10 mouse cellular contexts compared by ENCODE assay signal in genomic region chr8:72308276-72308675, GRCm38 (mm10). TPM values are rescaled to one million over a fixed set of nuclear protein-coding genes. Genes with fewer than 3 reads are reported as not detected.
DNase-seq lines count a peak whose midpoint lies in the region; TF ChIP-seq lines count a peak whose summit lies in the region.
"Had no signal": no experiment of that assay in that cellular context is flagged by ENCODE, and none has a peak within 500 bp of the region (broad histone marks: within the 10 kb centered on the region; RNA-seq: fewer than 3 reads in every experiment).

No protein-coding gene starts in this region.

- no peak overlapping the region for H3K27ac ChIP-seq in heart, embryonic 10.5 days
- H3K27ac ChIP-seq in ES-E14 (ENCODE audit: insufficient read depth, low read depth, low read length, poor library complexity, severe bottlenecking): peak overlapping the region; percentile 38
- H3K27ac ChIP-seq: forebrain, embryonic 12.5 days; midbrain, embryonic 12.5 days had no signal

- in situ Hi-C loops in ES-E14 (cut with MboI; ENCODE audit: low sequenced_read_pairs in 2 of 2, unreplicated experiment in 2 of 2): no loop called here

- no peak overlapping the region for H3K4me3 ChIP-seq in heart, embryonic 10.5 days
- H3K4me3 ChIP-seq in ES-E14 (ENCODE audit: insufficient read depth in 1 of 2, low read depth in 1 of 2, low read length in 2 of 2, poor library complexity in 1 of 2, severe bottlenecking in 1 of 2): no peak overlapping the region
- H3K4me3 ChIP-seq: forebrain, embryonic 12.5 days; midbrain, embryonic 12.5 days had no signal

- H3K4me1 ChIP-seq in heart, embryonic 10.5 days: peaks cover 9% of the 10 kb centered on the region
- peaks cover 12 to 33% of the 10 kb centered on the region in 2 experiments for H3K4me1 ChIP-seq in ES-E14 (ENCODE audit: control insufficient read depth in 2 of 2, insufficient read depth in 2 of 2, low read length in 2 of 2, poor library complexity in 1 of 2)

- no peaks in the 10 kb centered on the region for H3K36me3 ChIP-seq in heart, embryonic 10.5 days
- H3K36me3 ChIP-seq in ES-E14 (ENCODE audit: control insufficient read depth, insufficient read depth, low read length, poor library complexity, severe bottlenecking): no peaks in the 10 kb centered on the region
- H3K36me3 ChIP-seq: forebrain, embryonic 12.5 days; midbrain, embryonic 12.5 days had no signal

- 49% methylated on average over 6 of the region's 6 CpGs for WGBS in heart, embryonic 10.5 days

- H3K27me3 ChIP-seq in heart, embryonic 10.5 days (ENCODE audit: insufficient read depth, poor library complexity, severe bottlenecking): no peaks in the 10 kb centered on the region
- H3K27me3 ChIP-seq: midbrain, embryonic 12.5 days had no signal

- no peak overlapping the region for H3K9ac ChIP-seq in ES-E14 (ENCODE audit: insufficient read depth, low read depth, low read length, poor library complexity, severe bottlenecking)
- H3K9ac ChIP-seq: forebrain, embryonic 12.5 days; midbrain, embryonic 12.5 days had no signal

- H3K9me3 ChIP-seq in heart, embryonic 10.5 days: no peaks in the 10 kb centered on the region
- H3K9me3 ChIP-seq in ES-E14 (ENCODE audit: control insufficient read depth, insufficient read depth, low read depth, low read length): no peaks in the 10 kb centered on the region
- H3K9me3 ChIP-seq: forebrain, embryonic 12.5 days; midbrain, embryonic 12.5 days had no signal

- peak; percentile 98 for DNase-seq in heart, adult 11 months
- DNase-seq in heart, embryonic 10.5 days (ENCODE audit: low spot score): no peak
- DNase-seq in ES-E14 (ENCODE audit: low read depth, low spot score): no peak
- peak; percentile 57 to 72 for DNase-seq in heart, adult 9 months (ENCODE audit: low spot score in 2 of 2)
- peak; percentile 77 for DNase-seq in kidney, postnatal 14 days
- DNase-seq in spleen, postnatal 14 days (ENCODE audit: low spot score in 2 of 2): no peak
- no peak for DNase-seq in c-Kit-positive CD71-positive TER-119-positive erythroid progenitor cells, embryonic 14.5 days (ENCODE audit: low spot score)
- DNase-seq in layer of hippocampus, postnatal 14 days (ENCODE audit: low spot score in 2 of 2): no peak

TF ChIP-seq in ES-E14, 5 proteins besides CTCF, POLR2A, EP300 and RAD21:
- TF ChIP-seq CHD2 (IDR thresholded peaks at IDR 0.05; ENCODE audit: low read depth, low read length): no peak
- TF ChIP-seq HCFC1 (IDR thresholded peaks at IDR 0.05; ENCODE audit: borderline replicate concordance, insufficient read depth, low read length): no peak
- no peak for TF ChIP-seq MAFK (IDR thresholded peaks at IDR 0.05; ENCODE audit: insufficient read depth, low read depth, low read length)
- no peak for TF ChIP-seq ZNF384 (IDR thresholded peaks at IDR 0.05; ENCODE audit: low read depth, low read length)
- no peak for TF ChIP-seq ZC3H11A (IDR thresholded peaks at IDR 0.05; ENCODE audit: borderline replicate concordance, low read depth, low read length)

RNA-seq across cellular contexts. Expression of gene Gm10282, which starts 3.2 kb away (rescaled TPM):
- 19.8 and 23.4 TPM in 2 replicates for polyA plus RNA-seq in heart, embryonic 10.5 days (2016; fragmentation: Nextera tagmentation; extraction: Ambion mirVana)
- 13.0 and 21.2 TPM in 2 replicates for total RNA-seq in ES-E14 (2012; rRNA removed)
- 10 to 100 TPM in 1 of 2 experiments, 1 to 10 TPM in 1; 9.7 to 10.6 TPM for total RNA-seq in layer of hippocampus, postnatal 14 days (2021)

RNA-seq across cellular contexts. Expression of gene Klf2, which starts 10.6 kb away (rescaled TPM):
- 12.8 and 14.1 TPM in 2 replicates for polyA plus RNA-seq in heart, embryonic 10.5 days (2016; fragmentation: Nextera tagmentation; extraction: Ambion mirVana)
- 55.0 and 58.5 TPM in 2 replicates for total RNA-seq in ES-E14 (2012; rRNA removed)
- 10 to 100 TPM; 20.2 to 22.0 TPM for total RNA-seq in layer of hippocampus, postnatal 14 days (2021)

Comparison
In these comparisons a context has a peak if more than half of its experiments do, and no peak if none do; other contexts are left out.
1. DNase-seq: peak in heart, adult 11 months (single experiment), heart, adult 9 months (2 of 2) and kidney, postnatal 14 days (single experiment); none in heart, embryonic 10.5 days (single experiment), ES-E14 (single experiment), spleen, postnatal 14 days (0 of 2), c-Kit-positive CD71-positive TER-119-positive erythroid progenitor cells, embryonic 14.5 days (single experiment) and layer of hippocampus, postnatal 14 days (0 of 2).